Mouse (Mus musculus): ENCODE results near the gene Cfap100.
A peak's percentile ranks its signal among the peaks of the same experiment; 100 is the strongest.

Gene Cfap100

GRCm38 (mm10) chr6:90428380-90428974 lies at the start of gene Cfap100:
Gene Cfap100, minus strand, starts transcription at chr6:90428797.
- peak; percentile 50 for DNase-seq (ENCODE audit: low spot score)

DNA sequence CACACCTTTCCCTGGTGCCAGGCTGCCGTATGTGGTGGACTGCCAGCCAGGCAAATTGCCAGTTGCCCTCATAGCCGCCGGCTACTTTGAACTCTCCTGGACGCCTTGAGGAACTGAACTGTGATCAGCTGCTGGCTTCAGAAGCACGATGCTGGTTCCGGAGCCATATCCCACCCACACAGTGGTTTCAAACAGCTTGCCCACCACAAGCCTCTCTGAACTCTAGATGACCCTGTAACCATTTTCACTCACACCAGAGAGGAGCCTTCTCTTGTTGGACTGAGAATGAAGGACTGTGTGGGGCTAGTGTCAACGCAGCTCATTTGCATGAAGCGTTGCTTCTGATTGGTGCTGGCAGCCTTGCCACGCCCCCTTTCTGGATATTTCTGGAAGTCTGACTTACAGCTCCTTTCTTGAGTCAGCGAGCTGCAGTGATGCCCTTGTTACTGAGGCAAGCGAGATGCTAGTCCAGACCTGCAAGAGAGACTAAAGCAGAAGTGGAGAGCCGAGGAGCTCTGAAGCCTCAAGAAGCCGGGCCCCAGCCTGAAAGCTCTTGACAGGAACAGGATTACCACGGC lies 48.4 kb upstream of the Cfap100 start:
- no peak for DNase-seq (ENCODE audit: low spot score)

DNA sequence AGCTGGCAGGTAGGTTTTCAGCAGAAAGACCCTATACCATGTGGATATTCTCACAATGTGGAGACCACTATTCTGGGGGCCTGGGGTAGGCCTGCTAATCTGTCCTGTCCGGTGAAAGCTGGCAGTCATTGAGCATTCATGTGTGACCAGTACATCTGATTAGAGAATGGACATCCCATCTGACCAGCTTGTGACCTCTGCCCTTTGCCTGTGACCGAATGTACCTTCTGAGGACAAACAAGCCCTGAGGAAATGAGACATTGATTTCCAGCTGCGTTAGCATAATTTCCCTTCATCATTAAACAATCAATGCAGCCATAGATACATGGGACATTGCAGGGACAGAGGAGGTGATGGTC lies 47.2 kb upstream of the Cfap100 start:
- DNase-seq (ENCODE audit: low spot score), result no peak

GRCm38 (mm10) chr6:90475176-90475853 lies 46.7 kb upstream of the Cfap100 start:
- no peak for DNase-seq (ENCODE audit: low spot score)

- DNase-seq (ENCODE audit: low spot score), result no peak
These were observed 45.8 kb upstream of the Cfap100 start for GRCm38 (mm10) chr6:90474361-90474750.

DNA sequence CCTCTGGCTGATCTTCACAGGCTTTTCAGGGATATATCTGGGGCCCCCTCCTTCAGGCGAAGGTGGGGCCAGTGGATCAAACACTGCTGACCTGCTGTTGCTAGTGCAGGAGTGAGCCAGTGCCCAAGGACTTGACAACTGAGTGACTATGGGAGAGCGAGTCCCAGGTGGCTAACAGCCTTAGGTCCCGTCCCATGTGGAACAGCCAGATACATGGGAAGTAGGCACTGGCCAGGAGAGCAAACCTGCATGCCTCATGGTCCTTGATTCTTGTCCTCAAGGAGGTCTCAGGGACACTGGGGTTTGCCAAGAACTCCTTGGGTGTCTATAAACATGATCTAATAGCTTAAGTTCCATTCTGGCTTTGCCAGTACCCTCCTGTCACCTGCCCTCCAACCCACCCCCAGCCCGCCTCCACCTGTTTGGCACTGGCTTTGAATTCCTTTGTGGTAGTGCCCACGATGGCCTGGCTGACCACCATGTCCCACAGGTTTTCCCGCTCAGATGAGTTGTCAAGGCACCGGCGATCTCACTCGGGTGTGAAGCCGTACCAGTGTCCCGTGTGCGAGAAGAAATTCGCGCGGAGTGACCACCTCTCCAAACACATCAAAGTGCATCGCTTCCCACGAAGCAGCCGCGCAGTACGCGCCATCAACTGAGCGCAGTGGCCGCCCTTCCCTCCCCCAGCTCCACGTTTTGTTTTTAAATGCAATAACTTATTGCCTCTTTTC lies 45.2 kb upstream of the Cfap100 start:
- no peak for DNase-seq (ENCODE audit: low spot score)

DNA sequence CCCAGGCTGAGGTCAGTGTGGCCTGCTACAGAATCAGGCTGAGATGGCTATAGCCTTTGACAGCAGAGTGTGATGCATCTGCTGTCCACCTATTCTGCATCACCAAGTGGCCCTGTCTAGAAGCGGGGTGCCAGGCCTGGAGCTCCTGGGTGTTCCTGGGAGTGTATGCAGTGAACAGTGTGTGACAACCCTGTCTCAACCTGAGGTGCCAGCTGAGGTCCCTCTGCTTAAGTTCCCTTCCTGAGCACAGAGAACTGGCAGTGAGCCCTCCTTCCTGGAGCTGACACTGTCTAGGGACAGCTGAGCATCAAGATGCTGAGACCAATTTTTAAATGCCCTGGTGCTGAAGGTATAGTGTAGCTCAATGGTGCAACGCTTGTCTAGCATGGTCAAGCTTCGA lies 44.1 kb upstream of the Cfap100 start:
- no peak for DNase-seq (ENCODE audit: low spot score)

DNA sequence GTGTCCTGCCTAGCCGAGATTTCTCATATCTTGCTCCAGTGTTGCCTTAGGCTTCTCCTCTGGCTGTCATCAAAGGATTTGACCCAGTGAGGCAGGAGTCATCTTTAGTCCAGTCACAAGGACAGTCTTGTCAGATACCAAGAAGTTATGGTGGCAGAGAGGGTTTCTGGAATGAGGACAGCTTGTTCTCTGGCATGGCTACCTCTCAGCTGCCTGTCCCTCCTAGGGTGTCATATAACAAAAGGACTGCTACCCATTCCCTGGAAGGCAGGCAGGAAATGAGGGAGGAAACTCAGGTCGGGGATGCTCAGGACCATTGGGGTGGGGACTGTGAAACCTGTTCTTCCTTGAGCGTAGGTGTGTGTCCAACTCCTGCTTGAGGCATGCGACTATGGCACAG lies 43.5 kb upstream of the Cfap100 start:
- no peak for DNase-seq (ENCODE audit: low spot score)

- no peak for DNase-seq (ENCODE audit: low spot score)
These were observed 42.4 kb upstream of the Cfap100 start for GRCm38 (mm10) chr6:90470947-90471541.

DNA sequence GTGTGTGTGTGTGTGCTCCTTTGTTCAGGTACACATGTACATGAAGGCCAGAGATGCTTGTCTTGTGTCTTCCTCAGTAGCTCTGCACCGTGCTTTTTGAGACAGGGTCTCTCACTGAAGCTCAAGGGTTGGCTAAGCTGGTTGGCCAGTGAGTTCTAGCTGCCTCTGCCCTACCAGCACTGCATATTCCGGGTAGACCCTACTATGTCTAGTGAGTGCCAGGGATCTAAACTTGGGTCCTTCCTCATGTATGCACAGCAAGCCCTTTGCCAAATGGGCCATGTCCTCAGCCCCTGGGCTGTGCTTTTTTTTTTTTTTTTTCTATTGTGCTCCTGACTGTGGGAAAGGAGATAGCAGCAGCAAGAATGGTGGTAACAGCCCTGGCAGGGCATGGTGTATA lies 41.7 kb upstream of the Cfap100 start:
- no peak for DNase-seq (ENCODE audit: low spot score)

- no peak for DNase-seq (ENCODE audit: low spot score)
These were observed 40.4 kb upstream of the Cfap100 start for GRCm38 (mm10) chr6:90469041-90469440.

GRCm38 (mm10) chr6:90468216-90468615 lies 39.6 kb upstream of the Cfap100 start:
- no peak for DNase-seq (ENCODE audit: low spot score)

DNA sequence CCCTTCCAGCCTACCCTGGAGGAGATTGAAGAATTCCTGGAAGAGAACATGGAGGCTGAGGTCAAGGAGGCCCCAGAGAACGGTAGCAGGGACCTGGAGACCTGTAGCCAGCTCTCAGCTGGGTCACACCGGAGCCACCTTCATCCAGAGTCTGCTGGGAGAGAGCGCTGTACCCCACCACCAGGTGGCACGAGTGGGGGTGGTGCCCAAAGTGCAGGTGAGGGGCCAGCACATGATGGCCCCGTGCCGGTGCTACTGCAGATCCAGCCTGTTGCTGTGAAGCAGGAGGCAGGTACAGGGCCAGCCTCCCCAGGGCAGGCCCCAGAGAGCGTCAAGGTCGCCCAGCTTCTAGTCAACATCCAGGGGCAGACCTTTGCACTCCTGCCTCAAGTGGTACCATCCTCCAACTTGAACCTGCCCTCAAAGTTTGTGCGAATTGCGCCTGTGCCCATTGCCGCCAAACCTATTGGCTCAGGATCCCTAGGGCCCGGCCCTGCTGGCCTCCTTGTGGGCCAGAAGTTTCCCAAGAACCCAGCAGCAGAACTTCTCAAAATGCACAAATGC lies 38.3 kb upstream of the Cfap100 start:
- DNase-seq (ENCODE audit: low spot score), result no peak

- DNase-seq (ENCODE audit: low spot score), result peak; percentile 24
These were observed 37.5 kb upstream of the Cfap100 start for GRCm38 (mm10) chr6:90466079-90466478.

DNA sequence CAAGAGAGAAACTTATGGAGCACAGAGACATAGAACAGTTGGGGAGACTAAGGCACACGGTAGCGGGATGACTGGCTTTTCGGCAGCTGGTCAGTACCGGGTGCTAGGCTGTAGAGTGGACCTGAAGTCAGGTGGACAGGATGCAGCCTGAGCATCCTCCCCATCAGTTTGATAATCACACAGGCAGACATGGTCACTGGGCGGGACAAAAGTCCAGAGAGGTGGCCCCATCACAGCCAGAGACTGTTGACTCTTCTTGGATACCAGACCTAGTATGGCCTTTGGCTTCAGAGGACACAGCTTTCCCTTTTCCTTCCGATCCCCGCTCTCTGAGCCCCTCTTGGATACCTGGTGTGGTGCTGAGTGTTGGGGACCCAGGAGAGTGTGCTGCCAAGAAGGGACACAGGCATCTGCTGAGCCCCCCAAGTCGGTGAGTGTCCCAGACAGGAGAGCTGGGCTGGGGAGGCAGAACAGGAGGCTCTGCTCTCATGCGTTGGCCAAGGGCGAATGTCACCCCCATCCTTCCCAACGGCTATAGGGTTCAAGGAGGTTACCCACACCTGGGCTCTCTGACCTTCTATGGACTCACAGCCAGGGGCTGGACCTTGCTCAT lies 36.5 kb upstream of the Cfap100 start:
- DNase-seq (ENCODE audit: low spot score), result no peak

- DNase-seq (ENCODE audit: low spot score), result no peak
These were observed 35.4 kb upstream of the Cfap100 start for GRCm38 (mm10) chr6:90463890-90464421.

DNA sequence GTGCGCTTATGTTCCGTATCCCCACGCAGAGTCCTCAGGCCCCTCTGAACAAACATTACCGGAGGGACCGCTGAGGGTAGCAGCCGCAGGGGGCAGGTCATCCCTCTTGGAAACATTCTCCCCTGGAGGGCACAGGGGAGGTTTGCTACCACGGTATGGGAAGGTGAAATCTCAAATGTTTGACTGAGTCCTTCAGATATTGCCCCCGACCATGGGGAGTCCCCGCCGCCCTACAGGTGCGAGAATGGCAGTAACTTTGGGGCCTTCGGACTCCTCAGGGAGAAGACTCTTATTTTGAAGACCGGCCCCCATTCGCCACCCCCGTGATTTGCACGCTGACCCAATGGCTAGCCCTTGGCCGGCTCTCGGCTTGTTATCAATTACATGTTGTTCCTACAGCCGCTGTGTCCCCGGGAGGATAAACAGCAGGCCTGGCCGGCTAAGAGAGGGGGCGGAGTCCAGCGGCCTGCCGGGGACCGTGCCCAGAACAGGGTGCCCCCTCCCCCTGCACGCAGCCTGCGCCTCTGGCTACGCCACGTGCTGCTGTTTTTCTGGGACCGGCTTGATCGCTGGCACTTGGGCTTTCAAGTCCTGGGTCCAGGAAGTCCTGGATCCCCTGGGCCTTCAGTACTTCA lies 34.7 kb upstream of the Cfap100 start:
- DNase-seq (ENCODE audit: low spot score), result peak; percentile 70

GRCm38 (mm10) chr6:90462841-90463227 lies 34.2 kb upstream of the Cfap100 start:
- DNase-seq (ENCODE audit: low spot score), result peak; percentile 15

DNA sequence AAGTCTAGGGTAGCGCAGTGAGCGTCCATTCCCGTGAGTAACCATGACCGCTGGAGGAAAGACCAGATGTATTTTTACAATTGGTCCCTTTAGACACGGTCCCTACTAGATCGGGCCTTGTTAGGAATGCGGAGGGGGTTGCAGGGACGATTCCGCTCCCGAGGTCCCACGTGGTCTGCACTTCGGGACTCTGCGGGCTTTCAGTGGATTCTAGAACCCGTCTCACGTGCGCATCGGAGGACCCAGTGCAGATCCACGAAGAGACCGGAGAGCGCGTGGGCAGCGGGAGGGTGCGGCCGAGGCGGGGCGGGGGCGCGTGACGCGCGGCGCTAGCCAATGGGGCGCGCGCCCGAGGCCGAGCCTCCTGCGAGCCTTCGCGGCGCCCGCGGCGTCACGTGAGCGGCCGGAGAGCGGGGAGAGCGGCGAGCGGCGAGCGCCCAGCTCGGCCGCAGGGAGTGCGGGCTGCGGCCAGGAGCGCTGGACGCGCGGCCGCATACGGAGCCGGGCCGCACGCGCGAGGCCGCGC lies 33.6 kb upstream of the Cfap100 start, which contains the start of gene Klf15:
Klf15 (plus strand) TSS at position 396 of the 526 bp plus-strand sequence.
- peak; percentile 77 for DNase-seq (ENCODE audit: low spot score)

DNA sequence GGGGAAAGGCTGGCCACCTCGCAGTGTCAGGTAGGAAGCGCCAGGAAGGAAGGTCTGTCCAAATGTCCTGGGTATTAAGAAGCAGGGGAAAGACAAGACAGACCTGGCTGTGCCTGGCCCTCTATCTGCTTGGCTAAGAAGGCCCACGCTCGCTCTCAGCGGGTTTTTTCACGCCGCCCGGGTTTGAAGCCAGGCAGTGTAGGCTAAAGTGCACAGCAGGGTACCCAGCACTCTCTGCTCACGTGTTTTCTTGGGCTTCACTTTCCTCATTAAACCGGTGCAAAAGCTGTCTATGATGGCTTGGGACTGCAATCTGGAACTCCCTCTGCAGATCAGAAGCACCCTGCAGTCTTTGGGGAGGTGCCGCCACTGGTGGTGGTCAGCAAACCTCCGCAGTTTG lies 33.2 kb upstream of the Cfap100 start:
- DNase-seq (ENCODE audit: low spot score), result no peak

- no peak for DNase-seq (ENCODE audit: low spot score)
These were observed 32.6 kb upstream of the Cfap100 start for GRCm38 (mm10) chr6:90461181-90461580.
